Mouse (Mus musculus) liver, postnatal 0 days (tissue): Measurements from ENCODE around the gene Mocs1. TPM values are rescaled to one million over a fixed set of nuclear protein-coding genes. Genes with fewer than 3 reads are reported as not detected.
"Not testable (repeated sequence)": the region's sequence is repeated elsewhere in the genome, so short reads cannot be mapped to it uniquely, and the experiment has no call there.

Experiments
- ATAC-seq: fragments of 200-750 bp; cut with Nextera tagmentation; 2 replicates; pipeline ENCODE4 v1.8.0; 2017; ENCODE audit warnings: mild to moderate bottlenecking, moderate library complexity
- DNase-seq: peaks from one replicate; pipeline ENCODE4 v3.0.0-alpha.2; 2016
- H3K27ac ChIP-seq: fragments of 300-500 bp; sonication (generic); 2 replicates; pipeline ENCODE4 v1.5.1; 2014; ENCODE audit warnings: antibody characterized with exemption, moderate library complexity, mild to moderate bottlenecking, low read depth
- H3K27me3 ChIP-seq: fragments of 300-500 bp; sonication (generic); 2 replicates; pipeline ENCODE4 v1.6.1; 2014; ENCODE audit warnings: low read length, control low read depth, mixed read lengths; ENCODE audit not compliant: insufficient read depth
- H3K36me3 ChIP-seq: fragments of 300-500 bp; sonication (generic); replicated peaks from 2 replicates; pipeline ENCODE4 v1.6.1; 2014; ENCODE audit warnings: mild to moderate bottlenecking, control low read depth, low read length, moderate library complexity, mixed read lengths; ENCODE audit not compliant: insufficient read depth
- H3K4me1 ChIP-seq: fragments of 300-500 bp; sonication (generic); 2 replicates; pipeline ENCODE4 v1.6.1; 2014; ENCODE audit warnings: antibody characterized with exemption, mild to moderate bottlenecking, control low read depth; ENCODE audit not compliant: insufficient read depth
- H3K4me2 ChIP-seq: fragments of 300-500 bp; sonication (generic); 2 replicates; pipeline ENCODE4 v1.6.1; 2014; ENCODE audit warnings: low read depth, mild to moderate bottlenecking, low read length, moderate library complexity, mixed read lengths
- H3K4me3 ChIP-seq: fragments of 300-500 bp; sonication (generic); 2 replicates; pipeline ENCODE4 v1.5.1; 2014; ENCODE audit warnings: low read depth, low read length
- H3K9ac ChIP-seq: fragments of 300-500 bp; sonication (generic); replicated peaks from 2 replicates; pipeline ENCODE4 v1.6.1; 2014; ENCODE audit warnings: mild to moderate bottlenecking, moderate library complexity
- H3K9me3 ChIP-seq: fragments of 300-500 bp; sonication (generic); 2 replicates; pipeline ENCODE4 v1.6.1; 2016; ENCODE audit warnings: mild to moderate bottlenecking, control low read depth, low read length, mixed read lengths
- CTCF ChIP-seq: sonication (generic); IDR thresholded peaks from 2 replicates; pipeline ENCODE4 v1.5.1; 2016; ENCODE audit warnings: antibody characterized with exemption, low read depth
- EP300 ChIP-seq: IDR thresholded peaks from 2 replicates; pipeline ENCODE4 v1.6.1; 2016; ENCODE audit warnings: antibody characterized with exemption, low read depth, mild to moderate bottlenecking
- WGBS: fragments of 180-500 bp; shearing (Covaris S2); extraction: QIAGEN DNeasy Blood & Tissue Kit; methylation state at CpG from one replicate; pipeline ENCODE4 v1.1.7; 2014; ENCODE audit not compliant: insufficient replicate concordance; 5-methylcytosine and 5-hydroxymethylcytosine counted together
- polyA plus RNA-seq: library from polyadenylated mRNA; unstranded; fragments of >200 nt; fragmentation: Nextera tagmentation; extraction: Ambion mirVana; gene quantifications from 2 replicates; pipeline ENCODE4 v1.2.1, GENCODE M21; 2015

Gene Mocs1
- polyA plus RNA-seq, 1 experiment from 2014 or later: 8.8 TPM

DNA sequence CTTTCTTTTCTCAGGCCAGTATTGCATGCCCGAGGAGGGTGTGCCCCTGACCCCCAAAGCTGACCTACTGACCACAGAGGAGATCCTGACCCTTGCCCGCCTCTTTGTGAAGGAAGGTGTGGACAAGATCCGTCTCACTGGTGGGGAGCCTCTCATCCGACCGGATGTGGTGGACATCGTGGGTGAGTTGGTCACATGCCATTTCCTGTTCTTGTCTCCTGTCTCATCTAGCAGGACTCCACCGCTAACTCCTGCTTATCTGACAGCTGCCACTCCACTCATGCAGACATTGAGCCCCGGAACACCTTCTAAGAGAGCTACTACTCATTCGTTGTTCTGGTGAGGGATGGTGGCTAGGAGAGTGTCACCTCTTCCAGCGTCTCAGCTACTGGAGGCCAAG is 6.9 kb downstream of the Mocs1 start:
- no peak overlapping the region for H3K9ac ChIP-seq
- TF ChIP-seq EP300: no peak
- no peak for TF ChIP-seq CTCF
- no peak overlapping the region for H3K4me3 ChIP-seq
- H3K9me3 ChIP-seq: no peaks in the 10 kb centered on the region
- 73% methylated on average over 10 of the region's 10 CpGs for WGBS
- ATAC-seq (no peak), DNase-seq (no peak)
- no peak overlapping the region for H3K4me2 ChIP-seq
- peaks cover 61% of the 10 kb centered on the region for H3K36me3 ChIP-seq
- H3K27ac ChIP-seq: 0 out of 2 replicates have a peak overlapping the region, but pooled peaks have one; percentile 16
- H3K27me3 ChIP-seq: no peaks in the 10 kb centered on the region
- peaks cover 40% of the 10 kb centered on the region for H3K4me1 ChIP-seq

DNA sequence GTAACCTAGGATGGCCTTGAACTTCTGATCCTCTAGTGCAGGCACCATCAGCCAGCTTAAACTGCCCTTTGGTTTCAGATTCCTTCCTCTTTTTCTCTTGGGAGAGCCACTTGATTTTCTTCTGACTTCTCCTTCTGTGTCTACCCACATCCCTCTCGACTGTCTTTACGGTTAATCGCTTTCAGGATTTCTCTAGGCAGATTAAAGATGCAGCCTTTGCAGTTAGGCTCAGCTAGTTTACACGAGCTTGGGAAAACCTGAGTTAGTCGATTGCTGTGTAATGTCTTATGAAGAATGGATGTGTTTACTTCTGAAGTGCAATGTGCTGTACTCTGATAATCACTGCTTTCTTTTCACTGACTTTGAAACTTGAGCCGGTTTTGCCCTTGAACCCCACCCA is 8.5 kb downstream of the Mocs1 start:
- TF ChIP-seq EP300 (peak; percentile 64), CTCF (no peak)
- H3K9ac ChIP-seq: no peak overlapping the region
- peak; percentile 16; the same call in 1 of the 2 replicates for ATAC-seq
- H3K9me3 ChIP-seq: no peaks in the 10 kb centered on the region
- DNase-seq: no peak
- peaks cover 39% of the 10 kb centered on the region for H3K4me1 ChIP-seq
- H3K27me3 ChIP-seq: no peaks in the 10 kb centered on the region
- peak overlapping the region; percentile 66 for H3K27ac ChIP-seq
- H3K36me3 ChIP-seq: peaks cover 69% of the 10 kb centered on the region
- H3K4me2 ChIP-seq: 0 out of 2 replicates have a peak overlapping the region, but pooled peaks have one; percentile 24
- no peak overlapping the region for H3K4me3 ChIP-seq
- WGBS: 60% methylated on average over 6 of the region's 6 CpGs

DNA sequence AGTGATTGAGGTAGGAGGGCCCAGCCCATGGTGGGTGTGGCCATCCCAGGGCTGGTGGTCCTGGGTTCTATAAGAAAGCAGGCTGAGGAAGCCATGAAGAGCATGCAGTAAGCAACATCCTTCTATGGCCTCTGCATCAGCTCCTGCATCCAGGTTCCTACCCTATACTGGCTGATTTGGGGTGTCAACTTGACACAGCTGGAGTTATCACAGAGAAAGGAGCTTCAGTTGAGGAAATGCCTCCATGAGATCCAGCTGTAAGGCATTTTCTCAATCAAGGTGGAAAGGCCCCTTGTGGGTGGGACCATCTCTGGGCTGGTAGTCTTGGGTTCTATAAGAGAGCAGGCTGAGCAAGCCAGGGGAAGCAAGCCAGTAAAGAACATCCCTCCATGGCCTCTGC is 9.1 kb downstream of the Mocs1 start:
- DNase-seq: not testable (repeated sequence)

DNA sequence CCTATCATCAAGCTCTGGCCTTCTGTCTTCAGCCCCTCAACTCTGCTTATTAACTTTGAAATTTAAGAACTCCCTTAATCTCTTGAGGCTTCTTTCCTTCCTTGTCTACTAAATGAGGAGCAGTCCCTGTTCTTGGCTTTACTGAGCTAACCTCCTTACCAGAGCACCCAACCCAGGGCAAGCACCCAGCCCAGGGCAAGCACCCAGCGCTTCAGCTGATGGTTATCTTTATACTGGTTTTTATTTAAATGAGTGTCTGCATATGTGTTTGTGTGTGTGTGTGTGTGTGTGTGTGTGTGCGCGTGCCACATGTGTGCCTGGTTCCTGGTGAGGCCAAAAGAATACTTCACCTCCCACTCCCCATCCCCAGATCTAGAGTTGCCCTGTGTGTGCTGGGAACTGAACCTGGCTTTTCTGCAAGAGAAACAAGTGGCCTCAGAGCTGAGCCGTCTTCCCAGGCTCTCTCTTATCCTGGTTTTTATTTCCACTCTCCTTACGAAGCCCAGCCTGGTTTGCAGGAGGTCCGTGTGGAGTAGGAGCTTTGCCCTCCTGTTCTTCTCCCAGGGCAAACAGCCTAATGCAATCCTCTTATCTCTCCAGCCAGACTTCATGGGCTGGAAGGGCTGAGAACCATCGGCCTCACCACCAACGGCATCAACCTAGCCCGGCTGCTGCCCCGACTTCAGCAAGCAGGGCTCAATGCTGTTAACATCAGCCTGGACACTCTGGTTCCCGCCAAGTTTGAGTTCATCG is 10.8 kb downstream of the Mocs1 start:
- 46% methylated on average over 12 of the region's 12 CpGs for WGBS
- Histone ChIP-seq H3K9me3 (no peaks in the 10 kb centered on the region), H3K4me1 (peaks cover 24% of the 10 kb centered on the region), H3K4me3 (peak overlapping the region; percentile 27), H3K27ac (peak overlapping the region; percentile 86), H3K36me3 (peaks cover 58% of the 10 kb centered on the region), H3K9ac (peak overlapping the region; percentile 66), H3K4me2 (peak overlapping the region; percentile 65), H3K27me3 (no peaks in the 10 kb centered on the region)
- ATAC-seq (peak; percentile 95), DNase-seq (peak; percentile 70)
- TF ChIP-seq CTCF (no peak), EP300 (peak; percentile 95)

More for the DNA sequence above, 9.1 kb downstream of the Mocs1 start:
- not testable (repeated sequence) for ATAC-seq, H3K9ac ChIP-seq, H3K9me3 ChIP-seq, H3K4me2 ChIP-seq, H3K27me3 ChIP-seq, H3K4me3 ChIP-seq
- Histone ChIP-seq H3K4me1 (peaks cover 34% of the 10 kb centered on the region), H3K36me3 (peaks cover 69% of the 10 kb centered on the region), H3K27ac (peak overlapping the region; percentile 66; the same call in 1 of the 2 replicates)

DNA sequence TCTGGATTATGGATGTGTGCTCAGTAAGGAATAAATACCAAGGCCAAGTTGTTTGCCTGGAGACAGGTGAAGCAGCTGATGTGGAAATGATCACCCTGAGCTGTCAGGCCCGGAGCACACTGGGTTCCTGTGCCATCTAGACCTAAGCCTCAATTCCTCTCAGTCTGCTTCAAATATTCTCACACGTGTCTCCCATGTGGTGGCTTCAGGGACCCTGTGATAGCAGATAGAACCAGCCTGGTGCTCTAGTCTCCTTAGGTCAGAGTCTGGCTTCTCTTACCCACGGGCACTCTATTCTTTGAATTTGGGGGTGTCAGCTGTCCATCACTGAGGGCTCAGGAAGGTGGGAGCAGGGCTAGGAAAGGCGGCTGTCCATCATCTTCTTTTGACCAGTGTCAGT is 11.5 kb downstream of the Mocs1 start:
- H3K27ac ChIP-seq: peak overlapping the region; percentile 86
- H3K4me1 ChIP-seq: peaks cover 24% of the 10 kb centered on the region
- DNase-seq: no peak
- TF ChIP-seq EP300: no peak
- TF ChIP-seq CTCF: no peak
- whole genome bisulfite sequencing: 76% methylated on average over 4 of the region's 4 CpGs
- no peaks in the 10 kb centered on the region for H3K27me3 ChIP-seq
- H3K9ac ChIP-seq: peak overlapping the region; percentile 66
- peak overlapping the region; percentile 27 for H3K4me3 ChIP-seq
- peak; percentile 10 for ATAC-seq
- H3K9me3 ChIP-seq: no peaks in the 10 kb centered on the region
- H3K36me3 ChIP-seq: peaks cover 51% of the 10 kb centered on the region
- H3K4me2 ChIP-seq: peak overlapping the region; percentile 65

DNA sequence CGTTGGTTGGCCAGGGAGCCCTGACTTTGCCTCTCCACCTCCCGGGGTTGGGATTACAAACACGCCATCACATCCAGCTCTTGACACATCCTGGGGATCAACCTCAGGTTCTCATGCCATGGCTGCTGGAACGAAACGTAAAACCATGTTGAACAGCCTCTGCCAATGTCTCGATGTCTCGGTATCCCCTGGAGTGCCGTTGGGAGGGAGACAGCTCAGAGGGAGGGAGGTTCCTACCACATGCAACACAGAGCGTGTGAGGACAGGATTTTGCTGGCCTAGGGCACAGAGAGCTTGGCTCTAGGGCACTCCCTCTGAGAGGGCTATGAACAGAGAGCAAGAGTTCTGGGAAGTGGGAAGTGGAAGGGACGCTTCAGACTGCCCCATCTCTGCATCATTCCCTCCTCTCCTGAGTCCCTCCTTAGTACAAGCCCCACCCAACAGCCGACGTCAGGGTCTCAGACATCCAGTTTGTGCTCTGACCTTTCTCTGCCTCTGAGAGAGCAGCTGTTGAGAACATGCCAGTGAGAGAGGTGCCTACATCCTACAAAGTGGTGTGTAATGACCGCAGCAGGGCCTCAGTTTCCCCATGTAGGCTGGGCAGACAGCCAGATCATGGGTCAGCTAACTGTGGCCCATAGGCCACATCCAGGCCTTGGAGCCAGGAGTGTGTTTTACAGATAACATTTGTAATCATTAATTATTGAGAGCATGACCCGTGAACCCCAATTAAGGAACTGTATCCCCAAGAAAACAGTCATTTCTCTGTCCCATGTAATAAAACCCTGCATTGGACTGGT is 12.4 kb downstream of the Mocs1 start:
- H3K4me2 ChIP-seq: peak overlapping the region; percentile 65
- ATAC-seq: no peak

DNA sequence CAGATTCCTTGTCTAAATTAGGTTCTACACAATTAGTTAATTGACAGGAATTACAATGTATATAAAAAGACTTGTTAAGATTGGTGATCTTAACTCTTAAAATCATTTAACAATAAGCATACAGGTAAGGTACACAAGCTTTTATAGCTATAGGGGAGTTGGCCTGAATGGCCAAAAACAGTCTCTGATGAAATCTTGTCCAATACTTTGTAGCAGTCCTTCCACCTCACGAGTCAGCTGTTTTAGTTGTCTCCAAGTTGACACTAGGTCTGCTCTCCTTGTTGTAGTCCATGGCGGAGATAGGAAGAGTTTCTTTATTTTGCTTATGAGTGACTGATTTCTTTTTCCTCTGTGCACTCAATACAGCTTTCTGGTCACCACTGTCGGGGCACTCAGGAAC is 14.7 kb downstream of the Mocs1 start:
- H3K9ac ChIP-seq, H3K27ac ChIP-seq, H3K4me3 ChIP-seq, H3K9me3 ChIP-seq, ATAC-seq, DNase-seq, H3K4me2 ChIP-seq, H3K27me3 ChIP-seq: not testable (repeated sequence)
- 69% methylated on average over 3 of the region's 3 CpGs for WGBS
- Histone ChIP-seq H3K36me3 (peaks cover 27% of the 10 kb centered on the region), H3K4me1 (peaks cover 18% of the 10 kb centered on the region)

More for the DNA sequence above, 12.4 kb downstream of the Mocs1 start:
- Histone ChIP-seq H3K4me3 (peak overlapping the region; percentile 27), H3K9ac (peak overlapping the region; percentile 66), H3K4me1 (peaks cover 18% of the 10 kb centered on the region), H3K36me3 (peaks cover 42% of the 10 kb centered on the region), H3K27me3 (no peaks in the 10 kb centered on the region), H3K9me3 (no peaks in the 10 kb centered on the region), H3K27ac (peak overlapping the region; percentile 86)
- 78% methylated on average over 14 of the region's 14 CpGs for WGBS
- DNase-seq: no peak
- TF ChIP-seq CTCF: no peak
